Mouse (Mus musculus) heart, adult 2 months (tissue): ENCODE data around the gene Mocs2.

ENCODE experiments used
- CTCF ChIP-seq: fragments of 200-600 bp; IDR thresholded peaks from 2 replicates; pipeline ENCODE4 v1.8.1; 2022; ENCODE audit warnings: antibody characterized with exemption, mild to moderate bottlenecking, moderate library complexity
- EP300 ChIP-seq: fragments of 200-500 bp; IDR thresholded peaks from 2 replicates; pipeline ENCODE4 v1.6.1; 2011; ENCODE audit warnings: low read depth, low read length, control low read depth; ENCODE audit not compliant: insufficient read depth

DNA sequence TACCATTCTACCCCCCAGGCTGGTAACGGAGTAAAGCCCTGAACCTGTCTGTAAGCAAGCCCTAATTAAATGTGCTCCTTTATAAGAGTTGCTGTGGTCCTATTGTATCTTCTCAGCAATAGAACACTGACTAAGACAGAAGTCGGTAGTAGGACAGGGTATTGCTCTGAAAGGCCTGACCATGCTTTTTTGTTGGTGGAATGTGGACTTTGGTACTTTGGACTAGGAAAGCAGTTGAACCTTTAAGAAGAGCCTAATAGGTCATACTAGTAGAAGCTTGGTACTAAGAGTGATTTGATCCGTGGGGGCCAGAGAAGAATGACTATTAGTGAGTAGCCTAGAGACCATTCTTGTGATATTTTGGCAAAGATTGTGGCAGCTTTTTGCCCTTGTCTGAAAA, 16.2 kb upstream of the Mocs2 start:
- no peak for TF ChIP-seq EP300
- TF ChIP-seq CTCF = no peak
